Mouse (Mus musculus) kidney, adult 2 months (tissue): ENCODE data around the gene Dnajc13.

Experiments
- CTCF ChIP-seq: fragments of 200-500 bp; conservative IDR thresholded peaks from 2 replicates; pipeline ENCODE4 v1.5.1; 2011; ENCODE audit warnings: low read depth, mild to moderate bottlenecking, control low read depth, low read length, moderate library complexity, mixed read lengths; ENCODE audit not compliant: insufficient read depth, insufficient read length
- POLR2A ChIP-seq: fragments of 200-500 bp; IDR thresholded peaks from one replicate; pipeline ENCODE4 v1.6.1; 2011; ENCODE audit warnings: low read depth, low read length, control low read depth

DNA sequence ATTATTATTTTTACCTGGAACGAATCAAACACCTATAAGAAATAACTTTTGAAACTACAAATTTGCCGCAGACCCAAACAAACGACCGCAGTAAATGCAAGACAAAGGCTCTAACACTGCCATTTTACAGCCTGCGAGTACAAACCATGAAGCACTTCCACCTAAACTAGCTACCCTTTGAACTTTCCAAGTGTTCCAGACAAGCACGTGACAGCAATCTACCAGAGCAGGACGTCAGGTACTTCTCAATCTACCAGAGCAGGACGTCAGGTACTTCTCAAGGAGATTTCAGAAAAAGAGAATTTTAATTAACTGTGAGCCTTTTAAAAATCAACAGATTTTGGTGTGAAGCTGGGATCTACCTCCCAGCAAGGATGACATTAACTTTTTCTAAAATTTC lies 11.6 kb downstream of the Dnajc13 start:
- TF ChIP-seq CTCF = no peak
- TF ChIP-seq POLR2A = no peak
